Mouse (Mus musculus): ENCODE results near the gene Ccnd2.

The Ccnd2 gene

DNA sequence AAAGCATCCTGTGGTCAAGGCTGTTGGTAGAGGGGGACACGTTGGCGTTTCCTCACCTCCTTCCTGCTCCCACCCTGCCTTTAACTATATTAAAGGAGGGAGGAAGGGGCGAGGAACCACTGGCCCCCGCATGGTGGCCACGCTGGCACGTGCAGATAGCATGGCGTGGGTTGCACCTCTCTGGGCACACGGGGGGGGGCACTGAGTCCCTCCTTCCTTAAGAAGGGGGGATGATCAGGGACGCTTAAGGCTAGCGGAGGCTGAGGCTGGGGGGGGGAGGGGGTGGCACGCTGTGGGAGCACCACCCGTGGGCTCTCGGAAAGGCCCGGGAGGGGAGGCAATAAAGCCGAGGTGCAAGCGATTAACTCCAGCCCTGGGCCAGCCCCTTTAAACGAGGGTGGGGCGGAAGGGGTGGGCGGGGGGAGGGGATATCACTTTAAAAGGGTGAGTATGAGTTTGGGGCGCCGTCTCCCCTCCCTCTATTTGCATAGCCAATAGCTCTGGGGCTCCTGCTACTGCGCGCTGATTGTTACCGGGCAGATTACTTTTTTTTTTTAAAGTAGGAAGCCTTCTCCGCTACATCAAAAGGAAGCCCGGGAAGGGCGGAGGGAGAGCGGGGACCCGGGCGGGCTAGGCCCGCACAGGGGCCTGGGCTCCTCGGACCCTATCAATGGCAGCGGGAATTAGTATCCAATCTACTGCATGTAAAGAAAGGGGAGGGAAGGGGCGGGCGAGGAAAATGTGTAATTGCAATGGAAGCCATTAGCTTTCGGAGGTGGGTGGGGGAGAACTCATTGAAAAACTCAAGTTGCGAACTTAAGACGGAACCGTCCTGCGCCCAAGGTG, at the start of gene Ccnd2:
Gene Ccnd2, minus strand, starts transcription at position 88 of the 846 bp plus-strand sequence.
- DNase-seq (ENCODE audit: low read depth, low spot score): peak; percentile 55

DNA sequence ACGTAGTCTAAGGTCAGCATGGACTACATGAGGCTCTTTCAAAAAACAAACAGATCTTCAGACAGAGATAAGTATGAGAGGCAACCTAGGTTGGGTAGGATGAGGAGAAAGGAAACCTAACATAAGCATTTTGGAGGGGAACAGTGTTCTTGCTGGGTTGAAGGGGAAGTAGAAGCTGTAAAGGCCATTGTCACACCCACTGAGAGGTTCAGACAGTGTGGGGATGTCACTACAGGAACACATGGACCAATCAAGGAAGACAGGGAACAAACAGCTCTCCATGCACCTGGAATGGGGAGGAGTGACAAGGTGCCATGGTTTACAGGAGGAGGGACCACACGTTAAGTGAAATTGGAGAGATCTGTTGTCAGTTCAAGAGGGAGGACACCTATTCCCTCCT, 45.0 kb upstream of the Ccnd2 start:
- no peak for DNase-seq (ENCODE audit: low read depth, low spot score)

DNA sequence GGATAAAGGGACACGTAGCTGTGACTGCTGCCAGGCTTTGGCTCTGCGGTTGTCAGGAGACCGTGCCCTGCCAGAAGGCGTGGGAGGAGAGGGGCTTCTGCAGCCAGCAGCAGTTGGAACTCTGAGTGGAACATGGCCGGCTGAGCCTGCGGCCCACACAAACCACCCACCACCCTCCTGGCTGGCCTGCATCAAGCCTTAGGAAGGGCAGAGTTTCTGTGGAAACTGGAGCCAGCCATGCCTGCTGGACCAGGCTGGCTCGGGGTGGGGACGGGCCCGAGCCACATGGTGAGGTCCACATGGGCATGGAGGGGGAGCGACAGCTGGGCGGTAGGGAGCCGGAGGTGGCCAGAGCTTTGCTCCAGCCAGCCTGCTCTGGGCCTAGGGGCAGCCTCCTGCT, 29.3 kb upstream of the Ccnd2 start:
- DNase-seq (ENCODE audit: low read depth, low spot score): no peak

DNA sequence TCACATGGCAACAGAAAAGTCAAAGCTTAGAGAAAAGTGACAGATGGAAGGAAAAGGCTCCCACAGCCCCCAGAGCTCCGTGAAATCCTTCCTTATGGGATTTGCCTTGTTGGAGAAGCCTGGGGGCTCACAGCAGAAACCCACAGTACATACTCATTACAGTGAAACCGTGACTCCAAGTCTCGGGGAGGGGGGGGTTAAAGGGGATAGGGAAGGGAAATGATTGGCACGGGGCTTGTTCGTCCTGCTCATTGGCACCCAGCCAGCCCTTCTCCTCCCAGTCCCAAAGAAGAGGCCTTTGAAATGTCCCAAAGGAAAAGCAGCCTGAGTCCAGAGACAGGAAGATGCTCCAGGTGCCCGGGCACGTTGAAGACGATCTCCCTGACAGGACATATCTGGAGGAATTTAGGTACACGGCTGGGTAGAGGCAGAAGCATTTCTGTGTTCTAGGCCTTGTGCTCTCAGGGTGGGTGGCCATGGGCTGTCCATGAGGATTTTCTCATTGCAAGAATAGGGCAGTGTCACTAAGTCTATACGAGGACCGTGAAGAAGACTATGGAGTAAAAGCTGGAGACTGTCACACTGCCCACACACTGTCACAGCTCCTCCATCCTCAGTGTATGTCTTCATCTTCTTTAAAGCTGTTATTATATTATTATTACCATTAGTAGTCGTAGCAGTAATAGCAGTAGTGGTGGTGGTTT, 27.2 kb upstream of the Ccnd2 start:
- DNase-seq (ENCODE audit: low read depth, low spot score): no peak

DNA sequence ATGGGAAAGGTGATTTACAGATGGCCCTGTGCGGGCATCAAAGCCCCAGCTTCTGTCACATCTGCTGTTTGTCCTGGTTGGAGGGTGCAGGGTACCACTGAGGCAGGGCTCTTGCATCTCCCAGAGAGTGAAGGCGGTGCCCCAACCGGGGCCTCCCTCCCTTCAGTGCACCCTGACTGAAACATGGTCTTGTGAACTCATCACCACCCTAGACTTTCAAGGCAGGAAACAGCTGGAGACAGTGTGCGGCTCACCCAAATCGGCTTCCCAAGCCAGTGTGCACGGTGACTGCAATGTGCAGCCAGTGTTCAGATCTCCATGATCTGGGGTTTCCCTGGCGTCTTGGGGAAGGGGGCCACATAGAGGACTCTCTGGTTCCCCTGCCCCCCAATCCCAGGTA, 26.0 kb upstream of the Ccnd2 start:
- DNase-seq (ENCODE audit: low read depth, low spot score): no peak

DNA sequence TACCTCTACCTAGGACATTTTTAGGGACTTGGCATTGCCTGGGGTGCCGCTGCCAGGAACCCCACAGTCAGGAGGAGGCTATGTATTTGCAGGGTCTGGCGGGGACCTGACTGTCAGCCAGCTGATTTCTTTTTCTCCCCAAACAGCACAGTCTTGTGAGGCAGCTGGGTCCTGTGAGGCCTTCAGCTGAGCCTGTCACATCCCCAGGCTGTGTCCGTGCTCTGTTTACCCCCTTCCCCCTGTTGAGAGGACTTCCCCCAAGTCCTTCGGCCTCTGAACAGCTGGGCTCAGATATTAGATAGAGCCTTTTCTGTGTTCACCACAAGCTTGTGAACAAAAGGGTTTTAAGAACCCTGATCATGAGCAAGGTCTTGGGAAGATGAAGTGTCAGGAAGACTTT, 25.4 kb upstream of the Ccnd2 start:
- no peak for DNase-seq (ENCODE audit: low read depth, low spot score)

DNA sequence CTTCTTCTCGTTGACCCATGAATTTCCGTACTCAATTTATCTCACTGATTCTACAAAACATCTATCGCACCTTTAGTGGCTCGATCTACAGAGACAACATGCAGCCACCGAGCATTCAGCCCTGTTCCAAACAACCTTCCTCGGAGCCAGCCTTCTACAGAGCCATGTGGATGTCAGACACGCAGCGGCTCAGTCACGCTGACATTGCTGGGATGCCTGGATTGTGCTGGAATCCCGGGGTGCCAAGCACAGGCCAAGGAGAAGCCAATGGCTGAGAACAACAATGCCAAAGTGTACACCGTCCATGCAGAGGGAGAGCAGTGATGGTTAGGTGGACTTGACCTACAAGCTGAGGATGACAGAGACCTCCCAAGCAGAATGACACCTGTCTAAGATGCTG, 20.5 kb upstream of the Ccnd2 start:
- DNase-seq (ENCODE audit: low read depth, low spot score): no peak

DNA sequence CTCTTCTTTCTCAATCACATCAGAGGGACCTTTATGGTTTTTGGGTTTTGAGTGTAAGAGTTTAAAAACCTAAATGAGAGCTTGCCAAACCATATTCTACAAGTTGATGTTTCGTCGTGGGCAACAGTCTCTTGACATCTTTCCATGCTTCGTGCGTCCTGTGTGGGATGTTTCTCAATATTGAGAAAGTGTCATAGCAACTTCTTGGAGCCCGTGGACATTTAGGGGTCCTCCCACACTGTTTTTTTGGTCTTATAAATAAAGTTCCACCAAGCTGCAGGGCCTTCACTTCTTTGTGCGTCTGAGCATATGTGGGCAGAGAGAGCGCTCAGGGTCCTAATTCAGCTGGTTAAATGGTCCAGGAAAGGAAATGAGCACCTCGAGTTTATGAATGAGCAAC, 18.7 kb upstream of the Ccnd2 start:
- no peak for DNase-seq (ENCODE audit: low read depth, low spot score)

DNA sequence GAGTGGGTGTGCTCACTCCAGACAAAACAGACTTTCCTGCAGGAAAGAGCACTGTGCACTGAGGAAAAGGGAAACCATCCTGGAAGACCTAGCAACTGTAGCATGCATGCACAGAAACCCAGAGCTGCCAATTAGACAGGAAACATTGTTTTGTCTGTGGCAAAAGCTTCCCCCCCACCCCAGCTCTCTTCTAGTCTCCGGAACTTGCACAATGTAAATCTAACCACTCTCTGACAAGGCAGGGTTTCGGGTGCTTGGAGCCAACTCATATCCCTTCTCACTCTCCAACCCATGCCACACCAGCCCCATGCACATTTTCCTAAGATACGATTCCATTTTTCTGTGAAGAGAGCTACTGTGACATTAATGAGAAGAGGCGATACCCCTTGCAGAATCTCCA, 13.7 kb upstream of the Ccnd2 start:
- DNase-seq (ENCODE audit: low read depth, low spot score): no peak

DNA sequence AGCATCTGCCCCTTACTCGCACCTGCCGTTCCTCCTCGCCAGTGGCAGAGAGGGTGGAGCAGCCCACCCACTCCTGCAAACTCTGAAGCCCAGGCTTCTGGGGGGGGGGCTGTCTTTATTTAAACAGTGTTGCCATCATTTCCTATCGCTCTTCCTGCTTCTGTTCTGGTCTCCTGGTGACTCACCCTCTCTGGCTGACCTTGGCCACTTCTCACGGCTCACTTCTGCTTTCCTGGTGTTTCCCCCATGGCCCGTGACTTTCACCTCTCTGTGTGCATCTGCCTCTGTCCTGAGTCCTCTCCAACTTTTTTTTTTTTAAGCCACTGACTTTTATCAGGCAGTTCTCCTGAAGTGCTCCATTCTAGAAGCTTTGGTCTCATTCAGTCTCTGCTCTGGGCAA, 10.8 kb upstream of the Ccnd2 start:
- peak; percentile 36 for DNase-seq (ENCODE audit: low read depth, low spot score)

DNA sequence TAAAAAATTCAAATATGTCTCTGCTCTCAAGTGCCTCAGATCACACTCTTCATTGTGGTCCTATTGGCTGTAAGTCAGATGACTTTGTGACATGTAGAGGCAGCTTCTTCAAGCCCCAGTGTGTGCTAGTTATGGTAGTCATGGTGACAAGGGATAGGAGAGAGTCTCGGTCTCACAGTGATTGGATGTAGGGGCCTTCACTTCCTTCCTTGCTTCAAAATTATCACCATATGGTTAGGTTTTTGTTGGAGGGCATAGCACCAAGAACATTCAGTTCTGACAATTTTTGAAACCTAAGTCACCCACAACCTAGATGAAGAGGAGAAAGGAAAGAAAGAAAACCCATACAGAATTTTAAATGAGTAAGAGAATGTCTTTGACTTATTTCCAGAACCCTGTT, 5.3 kb upstream of the Ccnd2 start:
- DNase-seq (ENCODE audit: low read depth, low spot score): no peak

DNA sequence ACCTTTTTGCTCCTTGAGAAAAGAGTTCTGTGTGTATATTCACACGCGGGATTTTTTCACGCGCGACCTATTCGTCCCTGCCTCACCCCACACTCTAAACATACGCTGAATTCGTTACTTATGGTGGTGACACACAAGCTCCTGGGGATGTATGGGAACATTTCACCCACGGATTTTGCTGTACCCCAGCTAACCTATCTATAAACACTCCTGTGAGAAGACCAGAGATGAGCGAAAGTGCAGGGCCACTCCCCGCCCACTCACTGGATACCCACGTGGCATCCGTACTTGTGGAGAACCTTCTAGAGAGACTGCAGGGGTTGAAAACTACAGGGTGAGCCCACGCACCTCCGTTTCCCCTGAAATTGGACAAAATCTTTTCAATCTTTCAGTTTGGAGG, 3.5 kb upstream of the Ccnd2 start:
- no peak for DNase-seq (ENCODE audit: low read depth, low spot score)

DNA sequence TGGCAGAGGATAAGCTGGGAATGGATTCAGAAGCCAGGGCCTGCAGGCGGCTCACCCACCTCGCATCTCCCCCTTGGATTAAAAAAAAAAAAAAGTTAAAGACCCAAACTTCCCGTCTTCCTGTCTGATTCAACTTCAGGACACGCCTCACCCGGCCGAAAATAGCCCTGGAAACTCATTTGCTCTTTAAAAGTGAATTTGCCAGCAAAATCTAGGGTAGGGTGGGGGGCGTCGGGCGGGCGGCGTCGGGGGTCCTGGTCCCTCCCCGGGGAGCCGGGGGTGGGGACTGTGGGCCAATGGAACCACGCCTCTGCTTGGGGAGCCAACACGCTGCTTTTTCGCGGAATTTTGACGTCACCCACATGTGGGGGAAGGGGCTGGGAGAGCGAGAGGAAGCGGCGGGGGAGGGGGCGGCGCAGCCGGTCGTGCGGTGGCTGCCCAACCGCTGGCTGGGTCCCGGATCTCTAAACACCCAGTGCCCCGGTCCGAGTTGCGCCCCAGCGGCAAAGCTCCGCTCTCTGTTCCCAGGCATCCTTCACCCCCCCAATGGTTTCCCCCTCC, 2.8 kb upstream of the Ccnd2 start:
- DNase-seq (ENCODE audit: low read depth, low spot score): peak; percentile 27

DNA sequence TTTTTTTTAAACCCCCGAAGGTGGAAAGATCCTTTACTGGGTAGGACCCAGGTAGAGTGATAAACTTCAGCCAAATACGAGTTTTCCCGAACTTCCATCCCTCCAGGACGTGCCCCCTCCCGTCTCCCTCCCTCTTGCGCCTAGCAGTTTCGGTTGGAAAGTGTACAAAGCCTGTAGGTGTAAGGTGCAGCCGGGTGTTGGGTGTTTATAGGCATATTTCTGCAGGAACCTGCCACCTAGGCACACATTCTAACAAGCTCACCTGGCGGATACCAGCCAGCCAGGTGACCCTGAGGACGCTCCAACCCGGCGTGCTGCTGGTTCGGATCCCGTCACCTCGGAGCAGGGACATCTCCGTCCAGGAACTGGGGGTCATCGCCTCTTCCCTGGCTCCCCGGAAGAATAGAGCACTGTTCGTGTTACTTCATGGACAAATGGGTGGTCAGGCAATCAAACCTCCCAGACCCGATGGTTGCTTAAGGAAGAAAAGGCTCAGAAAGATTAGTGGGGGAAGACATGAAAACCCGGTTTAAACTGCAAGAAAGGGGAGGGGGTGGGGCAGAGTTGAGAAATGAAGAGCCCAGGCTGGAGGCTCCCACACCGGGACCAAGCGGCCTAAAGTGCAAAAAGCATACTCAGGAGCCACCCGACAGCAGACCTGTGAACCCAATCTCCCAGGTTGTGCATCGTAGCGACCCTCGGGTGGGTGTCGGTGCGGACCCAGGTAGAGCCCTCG, 2.1 kb upstream of the Ccnd2 start:
- DNase-seq (ENCODE audit: low read depth, low spot score): peak; percentile 39

DNA sequence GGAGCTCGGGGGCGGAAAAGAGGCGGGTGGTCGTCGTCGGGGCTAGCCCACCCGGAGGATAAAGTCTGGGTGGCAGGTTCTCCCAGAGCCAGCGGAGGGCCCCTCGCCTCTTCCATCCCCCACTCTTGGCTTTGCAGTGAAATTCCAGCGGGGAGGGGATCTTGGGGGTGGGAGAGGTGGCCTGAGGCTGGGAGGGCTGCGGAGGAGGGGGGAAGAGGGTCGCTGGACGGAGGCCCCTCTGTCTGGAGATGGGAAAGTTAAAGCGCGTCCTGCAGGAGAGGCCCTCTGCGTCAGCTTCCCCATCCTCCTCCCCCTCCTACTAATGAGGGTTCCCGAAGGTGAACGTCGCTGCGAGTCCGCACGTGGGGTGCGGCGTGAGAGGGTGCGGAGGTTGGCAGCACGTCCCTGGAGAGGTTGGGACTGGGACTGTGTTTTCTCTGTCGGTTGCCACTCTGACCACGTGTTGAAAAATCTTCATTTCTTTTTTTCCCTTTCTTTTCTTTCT, 1.4 kb upstream of the Ccnd2 start:
- no peak for DNase-seq (ENCODE audit: low read depth, low spot score)

DNA sequence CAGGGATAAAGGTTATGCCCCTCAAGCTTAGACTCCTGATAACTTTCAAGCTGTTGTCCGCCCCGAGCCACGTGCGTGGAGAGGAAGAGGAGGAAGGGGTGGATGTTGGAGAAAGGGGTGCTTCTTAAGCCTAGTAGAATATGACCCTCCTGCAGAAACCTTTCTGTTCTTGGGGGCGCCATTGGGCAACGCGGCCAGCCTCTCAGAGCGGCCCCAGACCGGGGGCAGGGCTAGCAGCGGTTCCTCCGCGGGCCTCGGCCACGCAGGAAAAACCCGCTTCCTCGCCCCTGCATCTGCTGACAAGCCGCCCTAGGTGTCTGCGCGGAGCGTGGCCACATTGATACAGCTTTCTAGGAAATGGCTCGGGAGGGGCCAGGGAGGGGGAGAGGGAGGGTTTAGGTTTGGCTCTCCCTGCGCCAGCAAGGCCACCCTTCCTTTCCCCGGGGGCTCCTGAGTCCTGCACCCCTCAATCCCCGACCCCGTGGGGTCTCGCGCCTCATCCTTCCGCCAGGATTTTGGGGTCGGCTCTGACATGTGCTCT, 358 bp downstream of the Ccnd2 start:
- DNase-seq (ENCODE audit: low read depth, low spot score): peak; percentile 54

DNA sequence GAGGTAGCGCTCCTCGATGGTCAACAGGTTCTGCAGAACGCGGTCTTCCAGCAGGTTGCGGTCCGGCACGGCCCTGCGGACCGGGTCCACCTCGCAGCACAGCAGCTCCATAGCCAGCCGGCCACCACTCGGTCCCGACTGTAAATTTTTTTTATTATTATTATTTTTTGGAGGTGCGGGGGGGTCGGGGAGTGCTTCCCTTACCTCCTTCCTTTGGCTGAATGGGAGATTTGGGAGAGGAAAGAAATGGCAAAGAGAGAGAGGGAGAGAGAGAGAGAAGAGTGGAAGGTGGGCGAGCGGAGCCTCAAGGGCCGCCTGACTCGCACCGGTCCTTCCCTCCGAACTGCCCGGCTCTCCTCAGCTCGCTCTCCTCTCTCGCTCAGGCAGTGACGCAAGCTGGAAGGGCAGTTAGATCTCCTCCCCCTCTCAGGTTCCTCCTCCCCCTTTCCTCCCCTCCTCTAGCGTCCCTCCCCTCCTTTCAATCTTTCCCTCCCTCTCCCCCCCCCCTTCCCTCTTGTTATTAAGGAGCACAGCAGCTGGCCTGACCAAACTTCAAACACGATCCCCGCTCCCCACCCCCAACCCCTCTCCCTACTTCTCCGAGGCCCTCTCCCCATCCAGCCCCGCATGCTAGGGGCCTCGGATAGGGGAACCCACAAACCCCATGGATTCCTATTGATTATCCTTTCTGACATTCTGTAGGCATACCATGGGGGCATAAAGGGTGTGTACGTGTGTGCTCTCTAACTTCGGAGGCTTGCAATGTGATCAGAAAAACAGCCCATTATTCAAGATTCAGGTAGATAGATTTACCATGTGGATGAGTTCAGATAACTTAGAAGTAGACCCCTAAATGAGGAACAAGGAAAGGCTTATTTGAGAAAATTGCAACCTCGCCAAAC, 1.1 kb downstream of the Ccnd2 start:
- DNase-seq (ENCODE audit: low read depth, low spot score): peak; percentile 98

DNA sequence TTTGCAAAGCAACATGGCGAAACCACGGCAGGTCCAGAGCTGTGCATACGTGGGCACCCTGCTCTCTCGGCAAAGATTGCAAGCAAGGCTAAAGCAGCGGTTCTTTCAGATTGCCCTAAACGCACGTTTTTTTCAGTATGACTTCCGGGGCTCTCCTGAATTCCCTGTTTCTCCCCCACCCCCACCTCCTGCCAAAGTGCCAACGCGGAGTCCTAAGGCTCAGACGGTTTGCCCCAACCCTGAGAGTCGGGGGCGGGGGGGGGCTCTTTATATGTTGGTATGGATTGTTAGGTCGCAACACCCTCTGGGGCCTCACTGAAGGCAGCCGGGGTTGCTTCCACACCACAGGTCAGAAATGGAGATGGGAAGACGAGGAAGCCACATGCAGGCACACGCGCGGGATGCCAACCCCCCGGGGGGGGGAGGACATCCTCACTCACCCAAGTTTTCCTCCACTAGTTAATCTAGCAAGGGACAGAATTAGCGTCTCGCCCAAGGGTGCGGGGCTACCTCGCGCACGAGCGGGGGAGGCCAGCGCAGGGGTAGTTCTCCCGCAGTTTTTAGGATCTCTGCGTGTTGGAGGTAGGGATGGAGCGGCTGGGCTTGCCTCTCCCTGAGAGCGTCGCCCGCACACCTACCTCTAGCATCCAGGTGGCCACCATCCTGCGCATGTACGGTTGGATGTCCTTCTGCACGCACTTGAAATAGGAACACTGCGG, 1.9 kb downstream of the Ccnd2 start:
- peak; percentile 79 for DNase-seq (ENCODE audit: low read depth, low spot score)

DNA sequence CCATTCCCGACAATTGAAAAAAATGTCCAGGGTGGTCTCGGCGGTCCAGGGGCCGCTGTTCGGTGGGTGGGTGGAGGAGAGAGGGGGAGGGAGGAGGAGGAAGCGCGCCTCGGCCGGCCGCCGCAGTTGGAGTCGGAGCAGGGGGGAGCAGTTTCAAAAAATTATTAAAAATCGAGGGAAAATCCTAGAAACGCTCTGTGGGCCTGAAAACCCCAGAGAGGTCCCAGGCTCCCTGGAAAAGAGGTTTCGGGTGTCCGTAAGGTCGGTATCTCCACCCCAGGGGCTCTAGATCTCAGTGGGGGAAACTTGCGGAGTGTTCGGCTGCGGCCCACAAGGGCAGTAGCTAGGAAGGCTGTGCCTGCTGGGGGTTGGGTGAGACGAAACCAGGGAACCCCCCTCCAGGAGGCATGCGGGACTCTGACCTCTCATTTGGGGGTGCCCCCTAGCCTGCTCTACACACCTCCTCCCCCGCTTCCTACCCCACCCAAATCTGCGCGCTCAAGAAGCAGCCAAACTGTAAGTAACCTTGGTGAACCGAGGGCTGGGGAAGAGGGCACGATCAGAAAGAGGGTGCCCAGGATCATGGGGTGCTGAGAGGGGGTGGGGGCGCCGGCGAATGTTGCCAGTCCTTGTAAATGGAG, 2.6 kb downstream of the Ccnd2 start:
- peak; percentile 57 for DNase-seq (ENCODE audit: low read depth, low spot score)
